Mouse (Mus musculus) bone marrow, adult 2 months (tissue): ENCODE results near the gene Aqp1. TPM values are rescaled to one million over a fixed set of nuclear protein-coding genes. Genes with fewer than 3 reads are reported as not detected.

Experiments used
- H3K27ac ChIP-seq: fragments of 200-500 bp; 2 replicates; pipeline ENCODE4 v1.5.1; 2012; ENCODE audit warnings: low read depth, mild to moderate bottlenecking, control low read depth, inconsistent platforms, low read length; ENCODE audit not compliant: control insufficient read depth, poor library complexity, insufficient read depth
- H3K4me1 ChIP-seq: fragments of 200-500 bp; 2 replicates; pipeline ENCODE4 v1.6.1; 2011; ENCODE audit warnings: low read length; ENCODE audit not compliant: control insufficient read depth, insufficient read depth
- H3K4me3 ChIP-seq: fragments of 200-500 bp; replicated peaks from 2 replicates; pipeline ENCODE3; 2011; ENCODE audit warnings: mild to moderate bottlenecking, low read depth, low read length, control low read depth; ENCODE audit not compliant: control insufficient read depth
- CTCF ChIP-seq: fragments of 200-500 bp; IDR thresholded peaks from 2 replicates; pipeline ENCODE4 v1.5.1; 2011; ENCODE audit warnings: low read length, control low read depth; ENCODE audit not compliant: control insufficient read depth, insufficient read depth
- POLR2A ChIP-seq: fragments of 200-500 bp; IDR thresholded peaks from 2 replicates; pipeline ENCODE4 v1.6.1; 2011; ENCODE audit warnings: low read depth, mild to moderate bottlenecking, control low read depth, low read length, borderline replicate concordance; ENCODE audit not compliant: control insufficient read depth
- WGBS: fragments of 180-500 bp; shearing (Covaris S2); methylation state at CpG from one replicate; pipeline ENCODE4 v1.1.7; 2018; 5-methylcytosine and 5-hydroxymethylcytosine counted together
- polyA plus RNA-seq: library from polyadenylated mRNA; stranded (reverse); fragments of >200 nt; gene quantifications from 2 replicates; pipeline ENCODE4 v1.2.4, GENCODE M21; 2011; ENCODE audit warnings: low replicate concordance; ENCODE audit not compliant: missing spikeins, insufficient read depth, insufficient read length

Aqp1 gene
- polyA plus RNA-seq, 1 experiment: 226 TPM

DNA sequence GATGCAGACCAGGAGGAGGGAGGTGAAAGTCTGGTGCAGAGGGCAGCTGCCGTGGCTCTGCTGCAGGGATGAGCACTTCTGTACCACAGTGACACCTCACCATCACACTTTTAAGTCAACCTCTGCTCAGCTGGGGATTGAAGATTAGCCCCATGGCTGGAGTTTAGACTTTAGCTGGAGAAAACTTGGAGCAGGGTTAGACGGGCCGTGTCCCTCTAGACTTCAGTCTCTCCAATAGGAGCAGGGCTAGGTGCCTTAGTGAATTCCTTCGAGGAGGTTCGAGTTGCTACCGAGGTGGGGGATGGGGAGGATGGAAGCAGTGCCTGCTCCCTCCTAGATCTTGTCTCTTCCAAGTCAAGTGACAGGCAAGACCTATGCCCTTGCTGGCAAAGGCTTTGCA lies 1.8 kb downstream of the Aqp1 start:
- TF ChIP-seq POLR2A (no peak), CTCF (no peak)
- 54% methylated on average over 6 of the region's 6 CpGs for WGBS
- H3K27ac ChIP-seq: peak overlapping the region; percentile 91
- H3K4me3 ChIP-seq: peak overlapping the region; percentile 92
- no peaks in the 10 kb centered on the region; the same call in 1 of the 2 replicates for H3K4me1 ChIP-seq

DNA sequence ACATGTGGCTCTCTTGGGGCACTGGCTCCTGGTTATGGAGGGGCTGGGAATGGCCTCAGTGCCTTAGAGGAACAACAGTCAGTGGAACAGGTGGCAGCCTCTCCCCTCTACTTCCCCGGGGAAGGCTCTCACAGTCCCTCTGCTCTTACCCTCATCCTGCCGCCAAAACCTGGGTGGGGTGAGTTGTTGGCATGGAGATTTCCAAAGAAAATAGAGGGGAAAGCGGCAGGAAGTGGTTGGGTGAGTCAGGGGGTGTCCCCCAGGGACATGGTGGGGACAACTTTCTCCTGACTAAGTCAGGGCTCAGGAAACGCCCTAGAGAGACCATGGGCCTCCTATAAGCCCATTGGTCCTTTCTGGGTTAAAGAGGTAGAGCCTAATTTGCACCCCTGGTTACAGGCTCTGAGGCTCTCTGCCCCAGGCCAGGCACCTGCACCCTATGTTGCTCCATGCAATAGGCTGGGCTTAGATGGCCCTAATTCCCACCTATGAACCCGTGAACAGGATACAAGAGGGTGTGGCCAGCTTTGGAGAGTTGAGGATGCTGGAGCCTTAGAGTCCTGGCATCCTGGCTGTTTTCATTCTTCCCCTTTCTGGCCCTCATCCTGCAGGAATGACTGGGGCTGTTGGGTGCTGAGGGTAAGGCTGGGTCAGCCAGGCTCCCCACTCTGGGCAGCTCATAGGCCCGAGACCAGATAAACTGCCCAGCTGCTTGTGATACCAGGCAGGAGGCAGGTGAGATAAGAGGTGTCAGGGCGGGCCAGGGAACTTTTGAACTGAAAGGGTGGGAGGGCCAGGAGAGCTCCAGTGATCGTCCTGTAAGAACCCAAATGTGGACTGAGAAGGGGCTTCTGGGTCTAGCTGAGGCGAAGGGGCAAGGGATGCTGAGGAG lies 2.9 kb downstream of the Aqp1 start:
- 42% methylated on average over 9 of the region's 9 CpGs for WGBS
- Histone ChIP-seq H3K4me3 (peak overlapping the region; percentile 92), H3K27ac (peak overlapping the region; percentile 91)

DNA sequence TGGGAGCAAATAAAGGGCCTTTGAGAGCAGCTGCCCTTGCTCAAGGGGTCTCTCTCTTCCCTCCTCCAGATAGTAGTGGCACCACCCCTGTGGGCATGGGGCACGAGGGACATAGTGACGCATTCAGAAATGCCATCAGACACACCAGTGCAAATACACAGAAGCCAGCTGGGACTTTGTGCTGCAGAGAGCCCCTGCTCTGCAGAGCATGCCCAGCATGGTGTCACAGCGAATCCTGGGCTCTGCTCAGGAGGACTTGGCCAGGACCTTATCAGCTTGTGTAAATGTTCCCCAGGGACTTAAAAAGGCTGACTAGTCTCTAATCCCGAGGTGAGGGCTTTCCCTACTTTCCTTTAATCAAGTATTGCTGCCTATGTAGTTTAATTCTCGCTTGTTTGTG lies 5.5 kb downstream of the Aqp1 start:
- no peaks in the 10 kb centered on the region for H3K4me1 ChIP-seq
- WGBS: 61% methylated on average over 5 of the region's 5 CpGs

More for the DNA sequence above, 2.9 kb downstream of the Aqp1 start:
- no peaks in the 10 kb centered on the region; the same call in 1 of the 2 replicates for H3K4me1 ChIP-seq
- TF ChIP-seq POLR2A (peak; percentile 69; the same call in 1 of the 2 replicates), CTCF (no peak)

DNA sequence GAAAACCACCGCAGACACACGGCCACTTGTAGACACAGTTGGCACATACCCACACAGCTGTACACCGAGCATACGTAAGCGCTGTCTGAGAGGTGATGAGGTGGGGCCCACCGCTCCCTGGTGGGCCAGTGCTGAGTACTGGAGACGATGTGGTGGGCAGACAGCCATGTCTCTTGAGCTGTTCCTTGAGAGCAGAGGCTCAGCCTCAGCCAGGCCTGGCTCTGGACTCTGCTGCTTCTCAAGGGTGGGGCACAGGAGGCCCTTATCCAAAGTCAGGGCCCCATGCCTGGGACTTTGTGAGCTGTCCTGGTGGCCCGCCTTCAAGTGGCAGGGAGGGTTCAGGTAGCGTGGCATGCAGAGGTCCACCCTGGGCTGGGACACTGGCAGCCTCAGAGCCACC lies 6.1 kb downstream of the Aqp1 start:
- 71% methylated on average over 9 of the region's 9 CpGs for WGBS
- Histone ChIP-seq H3K27ac (peak overlapping the region; percentile 63), H3K4me3 (peak overlapping the region; percentile 24), H3K4me1 (no peaks in the 10 kb centered on the region)
- TF ChIP-seq POLR2A (no peak), CTCF (no peak)

More for the DNA sequence above, 5.5 kb downstream of the Aqp1 start:
- peak overlapping the region; percentile 31 for H3K27ac ChIP-seq
- peak overlapping the region; percentile 40 for H3K4me3 ChIP-seq
- no peak for TF ChIP-seq CTCF
- TF ChIP-seq POLR2A: no peak

DNA sequence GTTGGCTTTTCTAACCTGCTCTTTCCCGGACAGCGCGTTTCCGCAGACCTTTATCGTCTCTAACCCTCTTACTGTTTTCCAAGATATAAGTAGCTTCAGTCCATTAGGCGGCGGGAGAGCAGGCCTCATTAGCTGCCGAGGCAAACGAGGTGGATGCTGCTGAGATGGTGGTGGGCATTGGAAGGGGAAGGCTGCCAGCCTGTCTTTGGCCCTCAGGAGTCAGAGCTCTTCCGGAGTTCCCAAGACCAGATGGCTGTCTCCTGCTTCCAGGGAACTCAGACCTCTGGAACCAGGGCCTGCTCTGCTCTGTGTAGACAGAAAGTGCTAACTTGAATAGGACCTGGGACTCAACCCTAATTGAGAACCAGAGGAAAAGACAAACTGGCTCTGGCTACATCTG lies 7.2 kb downstream of the Aqp1 start:
- 92% methylated on average over 10 of the region's 10 CpGs for WGBS

DNA sequence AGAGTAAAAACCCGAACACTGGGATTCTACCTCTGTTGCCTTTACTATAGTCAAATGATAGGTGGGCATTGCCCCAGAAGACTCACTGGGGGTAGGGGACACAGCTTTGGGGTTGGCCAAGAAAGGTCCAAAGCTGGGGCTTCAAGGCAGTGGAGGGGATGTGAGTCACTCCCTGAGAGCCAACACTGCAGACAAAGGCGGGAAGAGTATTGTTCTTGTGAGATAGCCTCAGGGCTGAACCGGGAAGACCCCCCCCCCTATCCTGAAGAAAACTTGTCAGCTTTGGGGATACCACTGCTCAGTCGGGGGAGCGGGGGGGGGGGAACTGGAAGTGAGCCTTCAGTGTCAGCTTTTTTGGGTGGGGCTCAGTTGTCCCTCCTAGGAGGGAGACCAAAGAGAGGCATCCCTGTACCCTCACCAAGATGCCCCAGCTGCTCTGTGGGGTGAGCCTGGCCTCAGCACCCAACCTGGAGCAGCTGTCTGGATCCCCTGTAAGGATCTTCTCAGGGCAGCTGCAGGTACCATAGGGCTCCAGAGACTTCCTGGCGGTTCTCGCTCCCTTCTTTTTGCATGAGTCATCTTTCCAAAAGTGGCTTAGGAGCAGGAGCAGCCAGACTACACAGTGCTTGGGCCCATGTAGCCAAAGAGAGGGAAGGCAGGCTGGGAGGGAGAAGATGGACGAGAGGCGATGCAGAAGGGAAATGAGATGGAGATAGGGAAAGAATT lies 8.2 kb downstream of the Aqp1 start:
- Histone ChIP-seq H3K4me3 (no peak overlapping the region), H3K27ac (no peak overlapping the region), H3K4me1 (no peaks in the 10 kb centered on the region)
- 87% methylated on average over 9 of the region's 9 CpGs for WGBS
- no peak for TF ChIP-seq POLR2A
- TF ChIP-seq CTCF: no peak

More for the DNA sequence above, 7.2 kb downstream of the Aqp1 start:
- no peak for TF ChIP-seq POLR2A
- no peak for TF ChIP-seq CTCF
- no peaks in the 10 kb centered on the region for H3K4me1 ChIP-seq
- no peak overlapping the region for H3K27ac ChIP-seq
- no peak overlapping the region for H3K4me3 ChIP-seq

DNA sequence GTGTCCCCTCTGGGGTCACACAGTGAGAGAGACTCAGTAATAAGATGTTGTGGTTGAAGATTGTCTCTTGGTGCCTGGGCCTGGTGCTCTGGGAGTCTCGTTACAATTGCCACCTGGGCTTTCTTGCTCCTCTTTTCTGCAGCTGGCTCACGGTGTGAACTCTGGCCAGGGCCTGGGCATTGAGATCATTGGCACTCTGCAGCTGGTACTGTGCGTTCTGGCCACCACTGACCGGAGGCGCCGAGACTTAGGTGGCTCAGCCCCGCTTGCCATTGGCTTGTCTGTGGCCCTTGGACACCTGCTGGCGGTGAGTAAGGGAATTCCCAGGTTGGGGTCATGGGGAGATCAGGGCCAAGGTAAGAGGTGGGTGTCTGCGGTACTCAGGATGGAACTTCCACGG lies 9.0 kb downstream of the Aqp1 start:
- no peak overlapping the region for H3K4me3 ChIP-seq
- no peak overlapping the region; the same call in 1 of the 2 replicates for H3K27ac ChIP-seq
- H3K4me1 ChIP-seq: no peaks in the 10 kb centered on the region
- WGBS: 91% methylated on average over 10 of the region's 10 CpGs
- TF ChIP-seq POLR2A (0 out of 2 replicates have a peak, but pooled peaks have one; percentile 12), CTCF (no peak)

DNA sequence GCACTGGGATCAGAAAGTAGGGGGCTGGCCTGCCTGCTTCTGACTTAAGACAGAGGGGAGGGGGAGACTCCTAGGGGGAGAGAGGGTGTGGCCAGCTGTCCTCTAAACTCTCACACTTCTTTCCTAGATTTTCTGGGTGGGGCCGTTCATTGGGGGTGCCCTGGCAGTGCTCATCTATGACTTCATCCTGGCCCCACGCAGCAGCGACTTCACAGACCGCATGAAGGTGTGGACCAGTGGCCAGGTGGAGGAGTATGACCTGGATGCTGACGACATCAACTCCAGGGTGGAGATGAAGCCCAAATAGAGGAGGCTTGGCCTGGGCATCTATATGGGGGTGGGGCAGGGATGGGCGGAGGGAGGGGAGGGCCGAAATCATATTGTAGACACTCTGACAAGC lies 10.3 kb downstream of the Aqp1 start:
- Histone ChIP-seq H3K4me3 (no peak overlapping the region), H3K27ac (no peak overlapping the region), H3K4me1 (no peaks in the 10 kb centered on the region)
- 83% methylated on average over 7 of the region's 7 CpGs for WGBS
- TF ChIP-seq POLR2A: no peak
- TF ChIP-seq CTCF: no peak
